Mouse (Mus musculus) midbrain, embryonic 12.5 days (tissue): ENCODE results near the gene Aurkb. TPM values are rescaled to one million over a fixed set of nuclear protein-coding genes. Genes with fewer than 3 reads are reported as not detected.

Experiments used
- ATAC-seq: fragments of 200-750 bp; cut with Nextera tagmentation; 2 replicates; pipeline ENCODE4 v1.8.0; 2017; ENCODE audit warnings: low read depth, moderate TSS enrichment, moderate library complexity; ENCODE audit not compliant: low FRiP score
- H3K27ac ChIP-seq: fragments of 300-500 bp; sonication (generic); replicated peaks from 2 replicates; pipeline ENCODE4 v1.5.1; 2016; ENCODE audit warnings: mild to moderate bottlenecking
- H3K27me3 ChIP-seq: fragments of 300-500 bp; sonication (generic); 2 replicates; pipeline ENCODE4 v1.6.1; 2016; ENCODE audit warnings: mild to moderate bottlenecking
- H3K36me3 ChIP-seq: fragments of 300-500 bp; sonication (generic); 2 replicates; pipeline ENCODE4 v1.6.1; 2016
- H3K4me1 ChIP-seq: fragments of 300-500 bp; sonication (generic); 2 replicates; pipeline ENCODE4 v1.6.1; 2016
- H3K4me2 ChIP-seq: fragments of 300-500 bp; sonication (generic); replicated peaks from 2 replicates; pipeline ENCODE4 v1.6.1; 2016; ENCODE audit warnings: mild to moderate bottlenecking, moderate library complexity
- H3K4me3 ChIP-seq: fragments of 300-500 bp; sonication (generic); 2 replicates; pipeline ENCODE4 v1.5.1; 2016; ENCODE audit warnings: mild to moderate bottlenecking
- H3K9ac ChIP-seq: fragments of 300-500 bp; sonication (generic); replicated peaks from 2 replicates; pipeline ENCODE4 v1.6.1; 2016; ENCODE audit warnings: mild to moderate bottlenecking, moderate library complexity
- H3K9me3 ChIP-seq: fragments of 300-500 bp; sonication (generic); 2 replicates; pipeline ENCODE4 v1.6.1; 2016; ENCODE audit warnings: mild to moderate bottlenecking
- WGBS: fragments of 180-500 bp; shearing (Covaris S2); methylation state at CpG from one replicate; pipeline ENCODE4 v1.1.7; 2016; 5-methylcytosine and 5-hydroxymethylcytosine counted together
- polyA plus RNA-seq: library from polyadenylated mRNA; unstranded; fragments of >200 nt; fragmentation: Nextera tagmentation; extraction: Ambion mirVana; gene quantifications from 2 replicates; pipeline ENCODE4 v1.2.1, GENCODE M21; 2016

Gene Aurkb
- polyA plus RNA-seq, 1 experiment from 2014 or later: 142 TPM

DNA sequence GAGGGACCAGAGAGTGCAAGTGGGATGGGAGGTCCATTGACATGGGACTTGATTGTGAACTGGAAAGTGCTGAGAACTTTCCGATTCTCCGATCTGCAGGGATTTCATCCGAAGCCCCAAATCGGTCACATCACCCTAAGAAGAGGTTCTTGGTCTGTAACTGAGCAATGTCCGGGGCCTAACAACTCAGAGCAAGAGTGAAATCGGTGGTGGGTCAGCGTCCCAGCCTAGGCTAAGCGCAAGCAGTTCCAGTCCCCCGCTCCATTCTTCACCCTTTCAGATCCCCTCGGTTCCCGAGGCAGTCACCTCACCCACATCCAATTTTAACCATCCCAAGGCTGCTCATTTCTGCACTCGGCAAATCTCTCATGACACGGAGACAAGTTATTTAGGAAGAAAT is 24.6 kb downstream of the Aurkb start:
- Histone ChIP-seq H3K9ac (peak overlapping the region; percentile 79), H3K4me3 (peak overlapping the region; percentile 65), H3K36me3 (no peaks in the 10 kb centered on the region), H3K9me3 (no peaks in the 10 kb centered on the region), H3K27me3 (peaks cover 8% of the 10 kb centered on the region), H3K4me2 (peak overlapping the region; percentile 86), H3K27ac (peak overlapping the region; percentile 88), H3K4me1 (peaks cover 45% of the 10 kb centered on the region)
- WGBS: under 1% methylated on average over 13 of the region's 13 CpGs
- no peak; the same call in 1 of the 2 replicates for ATAC-seq

DNA sequence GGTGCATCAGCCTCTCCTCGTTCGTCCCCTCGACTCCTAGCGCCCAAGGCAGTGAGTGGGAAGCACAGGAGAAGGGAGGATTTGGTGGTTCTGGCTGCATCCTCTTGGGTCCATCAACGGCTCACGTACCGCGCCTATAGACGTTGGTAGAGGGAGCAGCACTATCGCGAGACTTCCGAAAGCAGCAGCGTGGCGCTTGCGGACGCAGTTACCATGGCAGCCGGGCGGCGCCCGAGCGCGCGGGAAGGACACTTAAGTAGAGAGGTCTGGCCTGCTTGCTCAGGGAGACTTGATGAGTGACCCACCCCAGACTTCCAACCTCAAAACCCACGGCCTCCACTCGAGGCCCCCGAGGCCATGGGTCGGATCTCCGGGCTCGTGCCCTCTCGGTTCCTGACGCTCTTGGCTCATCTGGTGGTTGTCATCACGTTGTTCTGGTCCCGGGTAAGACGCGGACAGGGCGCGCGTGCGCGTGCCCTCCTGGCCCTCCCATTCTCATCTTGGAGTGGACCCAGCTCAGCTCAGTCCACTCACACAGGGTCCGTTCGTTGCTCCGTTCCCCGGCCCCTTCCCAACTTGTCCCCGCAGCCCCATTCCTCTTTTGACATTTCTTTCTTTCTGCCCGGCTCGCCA is 25.3 kb downstream of the Aurkb start, which contains the start of gene Tmem107:
Gene Tmem107 (plus strand): TSS at position 217 of the 633 bp plus-strand sequence.
- H3K9ac ChIP-seq: peak within 1 kb of the TSS; percentile 79
- WGBS: under 1% methylated on average over 47 of the region's 47 CpGs
- peak; percentile 87 for ATAC-seq
- H3K27ac ChIP-seq: peak within 1 kb of the TSS; percentile 88
- H3K36me3 ChIP-seq: no peaks in the 10 kb centered on the region
- H3K27me3 ChIP-seq: peaks cover 6% of the 10 kb centered on the region
- H3K4me3 ChIP-seq: peak within 1 kb of the TSS; percentile 65
- H3K4me1 ChIP-seq: peaks cover 45% of the 10 kb centered on the region
- no peaks in the 10 kb centered on the region for H3K9me3 ChIP-seq
- H3K4me2 ChIP-seq: peak within 1 kb of the TSS; percentile 86

DNA sequence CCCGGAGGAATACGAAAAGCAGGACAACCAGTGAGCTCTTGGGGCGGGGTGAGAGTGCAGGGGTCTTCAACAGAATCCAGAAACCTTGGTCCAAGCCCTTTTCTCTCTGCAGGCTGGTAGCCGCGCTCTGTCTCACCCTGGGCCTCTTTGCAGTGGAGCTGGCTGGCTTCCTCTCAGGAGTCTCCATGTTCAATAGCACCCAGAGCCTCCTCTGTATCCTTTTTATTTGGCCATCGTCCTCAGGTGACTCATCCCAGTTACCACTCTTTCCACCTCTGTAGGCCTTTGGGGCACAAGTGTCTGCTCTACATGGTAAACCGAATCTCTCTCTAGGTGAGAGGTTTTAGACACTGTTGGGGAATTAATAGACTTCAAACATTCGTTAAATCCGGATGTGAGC is 25.8 kb downstream of the Aurkb start:
- no peaks in the 10 kb centered on the region for H3K9me3 ChIP-seq
- peak overlapping the region; percentile 88 for H3K27ac ChIP-seq
- WGBS: 25% methylated on average over 9 of the region's 9 CpGs
- peak overlapping the region; percentile 65 for H3K4me3 ChIP-seq
- peaks cover 39% of the 10 kb centered on the region for H3K4me1 ChIP-seq
- H3K36me3 ChIP-seq: no peaks in the 10 kb centered on the region
- no peak for ATAC-seq
- H3K9ac ChIP-seq: peak overlapping the region; percentile 79
- H3K27me3 ChIP-seq: peaks cover 2% of the 10 kb centered on the region; the same call in 1 of the 2 replicates
- H3K4me2 ChIP-seq: peak overlapping the region; percentile 86

DNA sequence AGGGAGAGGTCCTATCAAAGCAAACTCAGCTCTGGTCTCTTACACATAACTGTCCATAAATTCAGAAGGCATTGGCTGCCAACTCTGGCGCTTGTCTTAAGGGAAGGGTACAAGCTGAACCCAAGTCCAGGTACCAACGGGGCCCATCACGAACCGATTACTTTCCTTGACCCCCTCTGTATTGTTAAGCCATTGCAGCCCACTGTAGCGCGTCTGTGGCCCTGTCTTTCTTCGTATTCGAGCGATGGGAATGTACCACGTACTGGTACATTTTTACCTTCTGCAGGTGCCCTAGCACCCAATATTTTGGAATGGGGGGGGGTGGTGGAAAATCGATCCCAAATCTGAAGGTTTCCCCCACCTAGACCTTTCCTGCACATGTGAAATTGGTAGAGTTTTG is 26.8 kb downstream of the Aurkb start:
- no peaks in the 10 kb centered on the region for H3K36me3 ChIP-seq
- WGBS: 88% methylated on average over 11 of the region's 11 CpGs
- peak overlapping the region; percentile 90 for H3K27ac ChIP-seq
- no peaks in the 10 kb centered on the region for H3K9me3 ChIP-seq
- no peaks in the 10 kb centered on the region for H3K27me3 ChIP-seq
- no peak for ATAC-seq
- peak overlapping the region; percentile 56 for H3K4me2 ChIP-seq
- H3K4me1 ChIP-seq: peaks cover 34% of the 10 kb centered on the region
- H3K9ac ChIP-seq: peak overlapping the region; percentile 68
- H3K4me3 ChIP-seq: peak overlapping the region; percentile 34

DNA sequence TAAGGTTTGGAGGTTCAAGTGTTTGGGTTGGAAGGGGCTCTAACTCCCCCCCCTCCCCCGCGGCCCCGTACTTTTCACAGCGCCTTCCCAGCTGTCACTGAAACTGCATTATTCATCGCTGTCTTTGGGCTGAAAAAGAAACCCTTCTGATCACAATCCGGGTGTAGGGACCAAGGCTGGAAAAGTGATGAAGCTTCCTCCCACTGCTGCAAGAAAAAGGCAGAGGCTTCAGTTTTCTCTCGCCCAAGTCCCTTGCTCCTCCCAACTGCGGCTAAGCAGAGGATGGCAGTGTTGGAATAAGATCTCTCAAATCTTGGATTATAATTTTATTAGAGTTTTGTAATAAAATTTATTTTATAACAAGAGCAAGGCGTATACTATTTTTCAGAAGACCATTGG is 27.2 kb downstream of the Aurkb start:
- Histone ChIP-seq H3K9me3 (no peaks in the 10 kb centered on the region), H3K4me1 (peaks cover 34% of the 10 kb centered on the region), H3K36me3 (no peaks in the 10 kb centered on the region), H3K4me2 (peak overlapping the region; percentile 56), H3K9ac (peak overlapping the region; percentile 68), H3K27me3 (no peaks in the 10 kb centered on the region), H3K27ac (peak overlapping the region; percentile 90), H3K4me3 (peak overlapping the region; percentile 34)
- ATAC-seq: no peak
- WGBS: 9% methylated on average over 9 of the region's 9 CpGs

DNA sequence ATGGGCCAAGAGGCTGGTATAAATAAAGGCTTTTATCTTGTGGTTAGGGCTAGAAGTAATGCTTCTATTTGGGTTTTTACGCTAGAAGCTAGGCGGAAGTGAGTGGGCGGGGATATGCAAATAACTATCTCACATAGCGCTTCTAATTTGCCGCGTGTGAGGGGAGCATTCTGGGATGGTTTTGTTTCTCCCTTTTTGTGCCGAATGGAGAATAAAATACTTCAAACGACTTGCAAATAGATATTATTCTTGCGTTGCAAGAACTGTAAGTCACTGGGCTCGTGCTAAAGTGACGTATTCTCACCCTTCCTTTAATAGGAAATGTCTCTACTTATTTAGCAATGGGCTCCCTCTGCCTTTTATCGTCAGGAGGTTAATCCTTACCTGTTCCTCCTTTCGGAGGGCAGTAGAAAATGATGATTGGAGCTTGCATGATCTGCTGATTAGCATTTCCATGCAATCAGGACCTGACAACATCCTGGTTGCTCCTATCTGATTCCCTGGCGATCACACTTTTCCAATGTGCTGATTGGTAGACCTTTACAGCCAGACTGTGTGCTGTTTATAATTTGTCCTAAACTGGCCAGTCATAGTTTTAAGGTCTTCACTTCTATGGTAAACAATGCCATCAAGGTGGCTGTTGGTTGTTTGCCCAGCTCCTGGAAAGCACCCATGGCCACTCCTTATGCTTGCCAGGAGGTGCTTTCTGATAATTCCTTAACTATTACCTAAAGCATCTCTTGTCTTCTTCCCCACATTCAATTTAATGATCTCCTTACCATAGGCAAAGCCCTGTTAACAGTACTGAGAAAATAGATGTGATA is 27.8 kb downstream of the Aurkb start:
- Histone ChIP-seq H3K9ac (peak overlapping the region; percentile 68), H3K4me3 (peak overlapping the region; percentile 34), H3K36me3 (no peaks in the 10 kb centered on the region), H3K4me1 (peaks cover 34% of the 10 kb centered on the region), H3K27ac (peak overlapping the region; percentile 90), H3K27me3 (no peaks in the 10 kb centered on the region), H3K4me2 (peak overlapping the region; percentile 56), H3K9me3 (no peaks in the 10 kb centered on the region)
- WGBS: under 1% methylated on average over 14 of the region's 14 CpGs
- peak; percentile 61 for ATAC-seq

DNA sequence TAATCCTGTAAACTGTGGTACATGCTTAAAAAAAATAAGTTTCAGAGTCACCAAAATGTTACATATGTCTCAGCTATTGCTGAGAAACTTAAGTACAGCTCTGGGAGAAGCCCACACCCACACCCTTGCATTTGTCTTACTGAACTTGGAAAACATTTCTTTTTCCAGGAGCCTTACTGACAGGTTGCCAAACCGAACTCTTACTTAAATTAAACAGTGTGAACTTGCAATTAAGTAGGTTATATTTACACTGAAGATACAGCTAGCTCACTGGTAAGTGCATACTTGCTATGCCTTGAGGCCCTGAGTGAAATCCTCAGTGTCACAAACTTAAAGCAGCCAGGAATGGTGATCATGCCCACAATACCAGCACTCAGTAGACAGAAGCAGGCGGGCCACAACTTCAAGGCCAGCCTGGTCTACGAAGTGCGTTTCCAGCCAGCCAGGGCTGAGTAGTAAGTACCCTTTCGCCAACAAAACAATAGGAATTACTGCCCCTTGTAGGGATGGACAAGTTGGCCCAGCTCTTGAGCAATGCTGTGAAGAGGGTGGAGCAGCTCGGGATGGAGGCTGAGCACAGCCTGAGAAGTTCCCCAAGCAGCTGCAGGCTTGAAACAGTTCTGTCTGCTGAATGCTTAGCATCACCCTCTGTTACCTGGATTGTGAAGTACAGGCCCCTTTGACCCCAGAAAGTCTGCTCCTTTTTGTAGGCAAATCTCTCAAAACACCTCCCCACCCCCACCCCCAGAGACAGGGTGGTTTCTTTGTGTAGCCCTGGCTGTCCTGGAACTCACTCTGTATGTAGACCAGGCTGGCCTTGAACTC is 28.7 kb downstream of the Aurkb start:
- Histone ChIP-seq H3K27me3 (no peaks in the 10 kb centered on the region), H3K4me3 (no peak overlapping the region), H3K4me1 (peaks cover 34% of the 10 kb centered on the region), H3K4me2 (0 out of 2 replicates have a peak overlapping the region, but pooled peaks have one; percentile 2), H3K9ac (no peak overlapping the region), H3K9me3 (no peaks in the 10 kb centered on the region), H3K27ac (peak overlapping the region; percentile 90), H3K36me3 (no peaks in the 10 kb centered on the region)
- WGBS: 35% methylated on average over 6 of the region's 6 CpGs
- no peak for ATAC-seq

DNA sequence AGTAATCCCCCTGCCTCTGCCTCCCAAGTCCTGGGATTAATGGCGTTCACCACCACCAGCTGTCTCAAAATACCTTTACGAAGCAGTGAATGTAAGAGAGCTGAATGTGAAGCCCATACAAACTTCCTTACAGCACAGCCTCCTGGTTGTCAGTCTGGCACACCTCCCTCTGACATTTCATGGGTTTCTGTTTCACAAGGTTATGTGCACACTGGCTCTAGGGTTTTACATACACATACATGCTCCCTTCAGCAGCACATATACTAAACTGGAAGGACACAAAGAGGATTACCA is 29.3 kb downstream of the Aurkb start:
- Histone ChIP-seq H3K9ac (no peak overlapping the region), H3K27me3 (no peaks in the 10 kb centered on the region), H3K36me3 (no peaks in the 10 kb centered on the region), H3K4me3 (no peak overlapping the region), H3K4me2 (no peak overlapping the region), H3K27ac (peak overlapping the region; percentile 36), H3K9me3 (no peaks in the 10 kb centered on the region), H3K4me1 (peaks cover 33% of the 10 kb centered on the region)
- ATAC-seq: no peak
- WGBS: 46% methylated on average over 2 of the region's 2 CpGs

DNA sequence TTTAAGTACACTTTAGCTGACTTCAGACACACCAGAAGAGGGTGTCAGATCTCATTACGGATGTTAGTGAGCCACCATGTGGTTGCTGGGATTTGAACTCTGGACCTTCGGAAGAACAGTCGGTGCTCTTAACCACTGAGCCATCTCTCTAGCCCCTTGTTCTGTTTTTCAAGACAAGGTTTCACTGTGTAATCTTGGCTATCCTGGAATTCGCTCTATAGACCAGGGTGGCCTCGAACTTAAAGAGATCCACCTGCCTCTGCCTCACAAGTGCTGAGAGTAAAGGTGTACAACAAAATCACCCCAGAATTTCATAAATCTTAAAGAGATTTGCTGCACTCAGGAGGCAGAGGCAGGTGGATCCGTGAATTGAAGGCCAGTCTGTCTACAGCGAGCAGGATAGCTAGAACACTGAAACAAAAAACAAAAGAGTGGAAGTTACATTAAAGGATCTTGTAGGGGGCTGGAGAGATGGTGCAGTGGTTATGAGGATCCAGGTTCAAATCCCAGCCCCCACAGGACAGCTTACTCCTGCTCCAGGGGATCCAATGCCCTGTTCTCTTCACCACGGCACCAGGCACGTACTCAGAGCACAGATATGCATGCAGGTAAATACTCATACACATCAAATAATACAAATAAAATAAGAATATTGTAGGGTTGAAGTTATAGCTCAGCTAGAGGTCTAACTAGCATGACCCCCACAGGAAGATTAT is 30.5 kb downstream of the Aurkb start:
- no peak for ATAC-seq
- Histone ChIP-seq H3K9ac (no peak overlapping the region), H3K36me3 (no peaks in the 10 kb centered on the region), H3K9me3 (no peaks in the 10 kb centered on the region), H3K4me3 (no peak overlapping the region), H3K4me2 (no peak overlapping the region), H3K27me3 (no peaks in the 10 kb centered on the region), H3K27ac (no peak overlapping the region), H3K4me1 (peaks cover 29% of the 10 kb centered on the region)
- 48% methylated on average over 9 of the region's 9 CpGs for WGBS

DNA sequence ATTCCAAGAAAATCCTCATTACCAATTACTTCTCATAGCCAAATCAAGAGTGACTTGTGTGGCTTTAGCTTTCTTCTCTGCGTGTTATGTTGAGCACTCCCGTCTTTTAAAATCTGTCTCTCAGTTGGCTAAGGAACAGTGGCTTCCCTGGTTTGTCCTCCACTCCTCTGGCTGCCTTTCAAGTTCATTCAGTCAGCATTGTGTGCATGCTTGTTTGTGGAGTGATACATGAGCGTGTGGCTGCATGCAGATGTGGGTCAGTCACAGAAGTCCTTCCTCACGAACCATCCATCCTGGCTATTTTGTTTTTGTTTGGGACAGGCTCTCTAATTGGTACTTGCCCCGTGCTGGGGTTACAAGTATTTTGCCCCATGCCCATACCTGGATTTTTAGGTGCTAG is 31.1 kb downstream of the Aurkb start:
- Histone ChIP-seq H3K9ac (no peak overlapping the region), H3K9me3 (no peaks in the 10 kb centered on the region), H3K4me1 (peaks cover 23% of the 10 kb centered on the region), H3K27ac (no peak overlapping the region), H3K4me3 (no peak overlapping the region), H3K27me3 (no peaks in the 10 kb centered on the region), H3K36me3 (no peaks in the 10 kb centered on the region), H3K4me2 (no peak overlapping the region)
- no peak for ATAC-seq
- 73% methylated on average over 5 of the region's 5 CpGs for WGBS

DNA sequence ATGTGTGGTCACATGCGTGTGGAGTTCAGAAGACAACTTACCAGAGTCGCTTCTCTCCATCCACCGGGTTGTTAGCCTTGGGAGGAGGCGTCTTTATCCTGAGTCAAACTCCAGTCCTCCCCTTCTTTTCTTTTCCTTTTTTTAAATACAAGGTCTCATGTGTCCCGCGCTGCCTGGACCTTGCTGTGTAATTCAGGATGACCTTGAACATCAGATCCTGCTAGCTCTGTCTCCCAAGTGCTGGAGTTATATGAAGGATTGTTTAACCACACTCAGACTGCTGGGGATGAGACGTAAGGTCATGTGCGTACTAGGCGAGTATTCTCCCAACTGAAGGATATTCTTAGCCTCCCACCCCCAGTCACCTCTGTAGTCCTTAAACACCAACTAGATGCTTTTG is 31.9 kb downstream of the Aurkb start:
- WGBS: 88% methylated on average over 9 of the region's 9 CpGs

More for the DNA sequence above, 31.9 kb downstream of the Aurkb start:
- no peak for ATAC-seq
- Histone ChIP-seq H3K9ac (no peak overlapping the region), H3K27ac (no peak overlapping the region), H3K4me2 (no peak overlapping the region), H3K36me3 (no peaks in the 10 kb centered on the region), H3K4me1 (peaks cover 15% of the 10 kb centered on the region), H3K9me3 (no peaks in the 10 kb centered on the region), H3K4me3 (no peak overlapping the region), H3K27me3 (no peaks in the 10 kb centered on the region)
